Mouse (Mus musculus): ENCODE data around the gene Prkce.

The Prkce gene

DNA sequence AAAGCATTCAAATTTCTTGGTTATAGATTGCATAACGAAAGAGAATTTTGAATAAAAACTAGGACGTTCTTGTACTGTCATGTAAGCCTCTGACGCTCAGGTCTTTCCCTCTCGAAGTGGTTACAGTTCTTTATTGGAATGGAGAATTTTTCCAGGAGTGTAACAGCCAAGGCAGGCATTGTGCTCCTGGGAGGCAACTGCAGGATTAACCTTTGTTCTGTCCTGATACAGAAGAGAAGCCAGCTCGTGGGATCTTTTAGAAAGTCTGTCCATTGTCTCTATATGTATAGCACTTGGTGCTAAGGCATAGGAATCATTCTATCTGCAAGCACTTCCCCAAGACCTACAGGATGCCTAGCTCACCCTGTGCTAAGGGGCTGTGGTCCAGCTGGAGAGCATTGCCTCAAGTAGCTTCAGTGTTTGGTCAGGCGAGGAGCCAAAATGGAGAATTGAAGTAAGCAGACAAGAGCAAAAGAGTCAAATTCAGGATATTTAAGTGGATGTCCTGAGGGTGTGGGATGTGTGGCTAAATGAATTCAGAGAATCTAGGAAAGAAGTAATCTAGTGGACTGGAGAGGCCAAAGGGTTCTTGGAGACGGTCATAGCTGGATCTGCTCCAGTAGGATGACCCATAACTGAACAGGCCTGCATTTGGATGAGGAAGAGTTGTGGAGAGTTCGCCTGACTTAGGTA lies 240.5 kb downstream of the Prkce start:
- no peak for DNase-seq (ENCODE audit: low spot score in 2 of 2)

DNA sequence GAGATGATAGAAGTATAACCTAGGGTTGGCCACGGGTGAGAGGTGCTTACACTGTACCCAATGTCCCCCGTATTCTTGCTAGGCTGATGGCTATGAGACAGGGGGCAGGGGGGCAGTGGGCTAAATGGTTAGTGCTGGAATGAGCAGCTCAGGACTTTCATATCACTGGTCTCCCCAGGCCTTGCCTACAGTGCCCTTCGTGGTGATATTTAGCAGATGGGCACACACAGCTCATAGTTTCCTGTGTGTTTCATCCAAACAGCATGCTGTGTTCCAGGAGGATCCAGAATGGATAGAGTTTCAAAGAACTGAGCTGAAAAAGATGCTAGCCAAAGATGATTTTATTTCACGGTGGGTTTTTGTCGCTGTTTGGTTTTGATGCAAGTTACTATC lies 241.0 kb downstream of the Prkce start:
- DNase-seq (ENCODE audit: low spot score in 2 of 2), result no peak

DNA sequence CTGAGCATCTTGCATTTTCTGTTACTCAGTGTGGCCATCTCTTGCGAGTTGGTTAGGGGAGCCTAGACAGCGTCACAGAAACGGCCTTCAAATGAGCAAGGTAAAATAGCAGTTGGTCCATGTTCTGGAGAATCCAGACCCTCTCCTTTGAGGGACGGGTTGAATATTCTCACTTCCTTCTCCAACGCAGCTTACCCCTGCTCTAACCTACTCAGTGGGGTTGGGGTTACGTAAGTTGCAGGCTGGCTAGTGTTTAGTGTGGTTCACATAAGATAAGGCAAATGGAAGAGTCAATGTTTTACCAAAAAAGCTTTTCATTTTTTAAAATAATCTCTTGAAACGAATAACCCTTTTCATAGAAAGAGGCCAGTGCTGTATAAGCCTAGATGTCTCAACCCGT lies 241.9 kb downstream of the Prkce start:
- no peak for DNase-seq (ENCODE audit: low spot score in 2 of 2)

DNA sequence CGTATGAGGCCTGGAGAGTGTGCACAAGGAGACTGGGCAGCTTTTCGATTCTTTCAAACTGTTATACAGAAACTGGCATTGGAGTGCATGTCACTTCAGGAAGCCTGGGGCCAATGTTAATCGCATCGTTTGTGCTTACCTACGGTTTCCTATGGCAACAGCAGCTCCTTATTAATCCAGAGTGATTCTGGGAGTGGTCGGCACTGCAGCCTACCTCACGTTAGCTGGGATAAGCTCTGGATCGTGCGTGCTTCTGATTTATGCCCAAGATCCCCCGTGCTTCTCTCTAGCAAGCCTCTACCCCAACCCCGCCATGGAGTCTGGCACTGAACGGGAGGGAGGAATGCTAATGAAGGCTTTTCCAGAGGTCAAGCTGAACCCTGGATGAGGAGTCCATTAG lies 242.9 kb downstream of the Prkce start:
- DNase-seq (ENCODE audit: low spot score in 2 of 2), result no peak

DNA sequence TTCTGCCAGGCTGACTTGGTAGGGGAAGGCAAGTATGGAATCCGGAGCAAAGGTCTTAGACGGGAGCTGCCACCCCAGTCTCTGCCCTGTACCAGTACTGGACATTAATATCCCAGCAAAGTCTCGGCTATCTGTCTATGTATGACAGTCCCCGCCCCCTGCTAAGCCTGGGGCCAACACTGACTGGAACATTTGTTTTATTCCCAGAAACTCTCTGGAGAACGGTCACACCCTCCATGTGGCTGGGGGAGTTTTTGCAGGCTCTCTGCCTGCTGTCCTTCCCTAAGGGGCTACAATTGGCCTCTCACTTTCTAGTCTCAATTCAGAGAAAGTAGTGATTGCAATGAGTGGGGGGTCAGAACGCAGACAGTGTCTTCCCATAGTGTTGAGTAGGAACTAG lies 244.6 kb downstream of the Prkce start:
- peak; percentile 43 to 59 for DNase-seq (ENCODE audit: low spot score in 2 of 2)

- DNase-seq (ENCODE audit: low spot score in 2 of 2), result no peak
Observed at GRCm38 (mm10) chr17:86414608-86415007, 247.0 kb downstream of the Prkce start.

DNA sequence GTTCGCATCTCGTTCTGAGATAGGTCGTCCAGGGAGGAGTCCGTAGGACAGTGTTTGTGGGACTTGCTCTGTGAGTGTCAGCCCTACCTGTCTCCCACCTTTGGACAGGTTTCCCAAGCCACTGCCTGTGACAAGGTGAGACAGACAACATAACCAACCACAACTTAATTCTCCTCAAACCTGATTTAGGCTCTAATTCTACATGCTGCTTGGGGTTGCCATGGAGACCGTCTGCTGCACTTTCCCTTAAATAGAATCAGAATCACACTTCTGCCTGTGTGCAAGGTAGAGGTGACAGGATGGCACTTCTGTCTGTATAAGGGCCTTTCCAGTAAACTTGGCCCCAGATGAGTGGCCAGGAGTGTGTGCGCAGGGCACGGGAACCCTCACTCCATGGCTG lies 248.4 kb downstream of the Prkce start:
- no peak for DNase-seq (ENCODE audit: low spot score in 2 of 2)

GRCm38 (mm10) chr17:86418334-86418733 lies 250.7 kb downstream of the Prkce start:
- DNase-seq (ENCODE audit: low spot score in 2 of 2), result no peak

- no peak for DNase-seq (ENCODE audit: low spot score in 2 of 2)
Observed at GRCm38 (mm10) chr17:86419199-86419598, 251.6 kb downstream of the Prkce start.

GRCm38 (mm10) chr17:86420646-86421338 lies 253.2 kb downstream of the Prkce start:
- DNase-seq (ENCODE audit: low spot score in 2 of 2), result no peak

- no peak for DNase-seq (ENCODE audit: low spot score in 2 of 2)
Observed at GRCm38 (mm10) chr17:86422023-86422422, 254.4 kb downstream of the Prkce start.

DNA sequence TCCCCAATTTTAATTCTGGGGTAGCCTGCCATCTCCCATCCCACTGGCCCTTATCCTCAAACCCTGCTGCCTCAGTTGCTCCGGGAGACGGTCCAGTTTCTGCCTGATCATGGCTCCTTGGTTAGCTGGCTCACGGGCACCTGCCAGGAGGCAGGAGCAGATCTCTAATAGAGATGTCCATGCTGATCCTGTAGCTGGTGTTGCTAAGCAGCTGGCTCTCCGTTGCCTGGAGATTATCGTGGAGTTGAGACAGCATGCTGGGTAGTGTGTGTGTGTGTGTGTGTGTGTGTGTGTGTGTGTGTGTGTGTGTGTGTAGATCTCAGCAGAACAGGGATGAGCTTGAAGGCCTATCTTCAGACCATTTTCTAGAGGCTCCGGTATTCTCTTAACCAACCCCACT lies 262.3 kb downstream of the Prkce start:
- DNase-seq (ENCODE audit: low spot score in 2 of 2), result no peak

GRCm38 (mm10) chr17:86433117-86433516 lies 265.5 kb downstream of the Prkce start:
- no peak for DNase-seq (ENCODE audit: low spot score in 2 of 2)

DNA sequence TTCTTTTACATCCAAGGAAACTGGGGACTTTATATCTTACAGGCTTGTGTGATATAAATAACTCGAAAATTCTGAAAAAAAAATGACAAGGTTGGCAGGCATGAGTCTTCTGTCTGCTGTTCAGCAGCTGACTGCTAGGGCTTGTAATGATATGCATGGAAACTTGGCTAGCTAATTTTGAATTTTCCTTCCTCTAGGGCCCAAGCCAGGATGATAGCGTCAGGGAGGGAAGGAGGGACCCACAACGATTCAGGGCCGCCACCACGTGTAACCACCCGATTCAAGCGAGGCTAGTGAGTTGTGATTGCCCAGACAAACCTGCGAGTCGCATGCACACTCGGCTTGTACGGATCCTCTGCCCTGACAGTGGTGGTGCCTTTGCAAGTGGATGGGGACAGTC lies 266.2 kb downstream of the Prkce start:
- peak; percentile 44 to 60 for DNase-seq (ENCODE audit: low spot score in 2 of 2)

DNA sequence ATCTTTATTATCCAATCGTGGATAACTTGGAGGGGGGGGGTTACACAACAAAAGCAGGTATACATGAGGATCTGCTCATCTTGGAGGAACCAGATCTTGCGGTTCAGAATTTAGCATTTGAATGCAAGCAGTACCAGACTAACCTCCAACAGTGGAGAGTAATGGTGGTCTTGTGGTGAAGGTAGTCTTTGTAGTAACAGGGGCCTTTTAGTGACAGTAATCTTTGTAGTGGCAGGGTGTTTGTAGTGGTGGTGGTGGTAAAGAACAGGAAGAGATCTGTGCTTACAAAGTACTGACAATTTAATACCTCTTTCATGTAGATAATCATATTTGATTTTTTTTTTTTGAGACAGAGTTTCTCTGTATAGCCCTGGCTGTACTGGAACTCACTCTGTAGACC lies 267.2 kb downstream of the Prkce start:
- DNase-seq (ENCODE audit: low spot score in 2 of 2), result no peak

- DNase-seq (ENCODE audit: low spot score in 2 of 2), result no peak
Observed at GRCm38 (mm10) chr17:86435570-86435969, 268.0 kb downstream of the Prkce start.

DNA sequence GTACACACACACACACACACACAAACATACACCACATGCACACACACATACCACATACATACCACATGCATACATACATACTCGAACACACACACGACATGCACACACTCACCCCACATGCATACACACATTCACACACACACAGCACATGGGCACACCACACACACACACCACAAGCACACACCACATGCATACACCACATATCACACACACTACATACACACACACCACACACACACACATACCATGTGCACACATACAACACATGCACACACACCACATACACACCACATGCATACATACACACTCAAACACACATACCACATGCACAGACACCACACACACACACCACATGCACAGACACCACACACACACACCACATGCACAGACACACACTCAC lies 268.4 kb downstream of the Prkce start:
- DNase-seq (ENCODE audit: low spot score in 2 of 2), result no peak

GRCm38 (mm10) chr17:86436583-86437370 lies 269.2 kb downstream of the Prkce start:
- DNase-seq (ENCODE audit: low spot score in 2 of 2), result no peak

- DNase-seq (ENCODE audit: low spot score in 2 of 2), result peak; percentile 73 to 78
Observed at GRCm38 (mm10) chr17:86437516-86438277, 270.1 kb downstream of the Prkce start.

DNA sequence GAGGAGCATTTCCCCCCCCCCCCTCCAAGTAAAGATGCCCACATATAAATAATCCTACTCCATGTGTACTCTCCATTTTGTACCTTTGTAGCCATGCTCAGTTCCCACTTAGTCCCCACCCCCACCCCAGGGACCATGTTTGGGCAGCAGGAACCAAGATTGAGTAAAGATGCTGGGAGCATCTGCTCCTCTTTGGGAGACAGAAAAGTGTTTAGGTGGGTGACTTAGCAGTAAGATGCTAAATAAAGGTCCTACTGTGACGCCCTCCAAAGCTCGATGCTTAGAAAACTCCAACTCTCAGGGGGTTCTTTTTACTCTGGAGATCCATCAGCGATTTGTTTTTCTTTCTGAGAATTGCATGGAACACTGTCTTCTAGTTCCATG lies 270.7 kb downstream of the Prkce start:
- DNase-seq (ENCODE audit: low spot score in 2 of 2), result no peak

- no peak for DNase-seq (ENCODE audit: low spot score in 2 of 2)
Observed at GRCm38 (mm10) chr17:86438763-86439162, 271.2 kb downstream of the Prkce start.

GRCm38 (mm10) chr17:86441098-86441497 lies 273.5 kb downstream of the Prkce start:
- DNase-seq (ENCODE audit: low spot score in 2 of 2), result no peak
